Mouse (Mus musculus): Measurements from ENCODE around the gene Slc39a11. TPM values are rescaled to one million over a fixed set of nuclear protein-coding genes. Genes with fewer than 3 reads are reported as not detected.

Slc39a11 gene
- polyA plus RNA-seq, 1 experiment from 2014 or later: 42.2 TPM

DNA sequence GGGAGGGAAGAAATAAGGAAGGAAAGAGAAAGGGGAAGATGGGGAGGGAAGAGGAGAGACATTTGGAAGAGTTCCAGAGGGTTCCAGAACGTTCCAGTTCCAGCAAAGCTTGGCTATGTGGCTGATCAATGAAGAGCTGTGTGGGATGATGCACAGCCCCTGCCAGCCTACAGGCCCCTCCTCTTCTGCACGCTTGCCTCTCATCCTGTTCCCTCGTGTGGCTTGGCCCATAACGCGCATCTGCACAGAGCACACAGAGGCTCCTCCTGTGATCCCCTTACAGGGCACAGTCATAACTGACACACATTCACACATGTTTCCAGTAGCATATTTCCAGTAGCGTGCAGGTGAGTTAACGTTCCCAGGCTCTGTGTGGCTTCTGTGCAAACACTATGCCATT lies 139.6 kb downstream of the Slc39a11 start:
- Histone ChIP-seq H3K9ac (replicated peaks) (no peak overlapping the region), H3K27me3 (no peaks in the 10 kb centered on the region), H3K9me3 (no peaks in the 10 kb centered on the region), H3K27ac (replicated peaks) (no peak overlapping the region; the same call in 1 of the 2 replicates), H3K36me3 (no peaks in the 10 kb centered on the region), H3K4me3 (no peak overlapping the region), H3K4me1 (peaks cover 30% of the 10 kb centered on the region), H3K4me2 (replicated peaks) (no peak overlapping the region)
- no peak for ATAC-seq (replicated peaks)
- 59% methylated on average over 7 of the region's 7 CpGs for WGBS

DNA sequence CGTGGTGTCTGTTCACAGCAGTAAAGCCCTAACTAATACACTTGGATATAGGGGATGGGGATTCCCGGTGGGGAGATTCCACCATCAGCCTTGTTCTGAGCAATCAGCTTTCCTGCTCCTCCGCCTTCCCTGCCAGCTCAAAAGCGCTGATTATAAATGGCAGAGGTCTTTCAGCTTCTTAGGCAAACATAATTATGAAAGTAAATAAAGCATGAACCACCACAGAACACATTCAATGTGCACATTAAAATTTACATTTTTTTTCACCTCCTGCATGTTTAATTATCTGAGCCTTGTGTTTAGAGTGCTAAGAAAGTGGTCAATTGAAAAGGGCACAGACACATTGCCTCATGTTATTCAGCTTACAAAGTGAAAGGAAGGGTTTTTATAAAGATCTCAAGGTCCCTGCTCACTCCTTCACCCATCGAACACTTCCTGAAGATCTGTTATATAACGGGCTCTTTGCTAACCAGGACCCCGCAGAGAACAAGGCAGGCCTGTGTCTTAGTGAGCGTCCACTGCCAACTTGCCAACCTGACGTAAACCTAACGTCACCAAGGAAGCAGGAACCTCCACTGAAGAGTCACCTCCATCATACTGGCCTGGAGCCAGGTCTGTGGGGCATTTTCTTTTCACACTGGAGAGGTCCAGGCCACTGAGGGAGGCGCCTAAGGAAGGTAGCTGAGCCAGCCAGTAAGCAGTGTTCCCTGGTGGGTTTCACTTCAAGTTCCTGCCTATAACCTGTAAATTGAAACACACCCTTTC lies 142.0 kb downstream of the Slc39a11 start:
- Histone ChIP-seq H3K9ac (replicated peaks) (no peak overlapping the region), H3K4me1 (peaks cover 22% of the 10 kb centered on the region), H3K9me3 (no peaks in the 10 kb centered on the region), H3K36me3 (no peaks in the 10 kb centered on the region), H3K27ac (replicated peaks) (peak overlapping the region; percentile 55), H3K4me2 (replicated peaks) (no peak overlapping the region), H3K27me3 (no peaks in the 10 kb centered on the region), H3K4me3 (no peak overlapping the region)
- WGBS: 15% methylated on average over 11 of the region's 11 CpGs
- peak; percentile 68 for ATAC-seq (replicated peaks)

DNA sequence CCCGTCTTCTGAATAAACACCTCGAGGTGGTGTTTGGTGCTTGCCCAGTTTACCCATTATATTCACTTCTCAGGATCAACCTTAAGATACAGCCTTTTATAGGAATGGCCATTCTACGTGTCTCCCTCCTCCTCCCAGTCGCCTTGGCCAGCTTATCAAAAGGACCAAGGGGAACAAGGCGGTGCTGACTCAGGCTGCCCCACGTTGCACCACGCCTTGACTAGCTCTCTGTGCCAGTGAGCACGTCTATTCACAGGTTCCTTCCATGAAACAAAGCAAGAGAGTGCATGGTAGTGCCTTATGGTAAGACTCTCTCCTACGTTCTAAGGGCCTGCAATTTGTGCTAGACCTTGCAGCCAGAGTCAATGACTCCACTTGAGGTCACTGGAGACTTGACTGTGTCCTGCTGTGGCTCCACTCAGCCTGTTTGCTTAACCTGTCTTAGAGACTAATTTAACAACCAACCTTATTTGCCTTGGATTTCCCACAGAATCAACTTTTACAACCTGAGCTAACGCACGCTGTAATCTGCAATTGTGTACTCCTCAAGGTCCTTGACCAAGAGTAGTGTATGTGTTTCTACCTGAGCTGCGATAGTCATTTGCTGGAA lies 144.2 kb downstream of the Slc39a11 start:
- no peak overlapping the region for H3K9ac ChIP-seq (replicated peaks)
- H3K27ac ChIP-seq (replicated peaks): no peak overlapping the region
- no peak overlapping the region for H3K4me3 ChIP-seq
- no peak overlapping the region for H3K4me2 ChIP-seq (replicated peaks)
- peaks cover 19% of the 10 kb centered on the region for H3K4me1 ChIP-seq
- no peaks in the 10 kb centered on the region for H3K9me3 ChIP-seq
- no peaks in the 10 kb centered on the region for H3K36me3 ChIP-seq
- WGBS: 90% methylated on average over 12 of the region's 12 CpGs
- H3K27me3 ChIP-seq: no peaks in the 10 kb centered on the region
- ATAC-seq (replicated peaks): no peak

DNA sequence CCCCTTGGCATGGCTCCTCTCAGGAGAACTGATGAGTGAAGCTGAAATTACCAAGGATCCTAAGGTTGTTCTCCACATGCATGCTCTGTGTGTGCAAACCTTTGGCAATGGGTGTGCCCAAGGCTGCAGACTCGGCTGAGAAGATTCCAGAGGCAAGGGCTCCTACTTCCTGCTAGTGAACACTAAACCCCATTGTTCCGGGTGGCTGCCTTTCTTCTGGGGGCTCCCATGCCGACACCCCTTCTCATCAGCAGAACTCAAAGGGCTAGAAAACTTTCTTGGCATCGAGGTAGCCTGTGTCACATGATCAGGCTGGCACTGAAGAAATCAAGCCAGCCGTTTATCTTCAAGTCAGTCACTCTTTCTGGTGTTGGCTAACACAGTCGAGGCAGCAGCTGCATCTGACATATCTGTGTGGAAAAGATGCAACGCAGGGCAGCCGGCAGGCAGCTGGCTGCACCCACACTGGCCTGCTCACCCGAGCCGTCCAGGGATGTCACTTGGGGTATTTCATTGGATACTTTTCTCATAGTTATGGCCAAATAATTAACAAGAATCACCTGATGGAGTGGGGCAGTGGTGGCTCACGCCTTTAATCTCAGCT lies 145.3 kb downstream of the Slc39a11 start:
- Histone ChIP-seq H3K27ac (replicated peaks) (no peak overlapping the region), H3K9me3 (no peaks in the 10 kb centered on the region), H3K9ac (replicated peaks) (no peak overlapping the region), H3K4me3 (no peak overlapping the region), H3K36me3 (no peaks in the 10 kb centered on the region), H3K4me2 (replicated peaks) (no peak overlapping the region), H3K4me1 (peaks cover 20% of the 10 kb centered on the region), H3K27me3 (no peaks in the 10 kb centered on the region)
- WGBS: 55% methylated on average over 11 of the region's 11 CpGs
- ATAC-seq (replicated peaks): no peak

DNA sequence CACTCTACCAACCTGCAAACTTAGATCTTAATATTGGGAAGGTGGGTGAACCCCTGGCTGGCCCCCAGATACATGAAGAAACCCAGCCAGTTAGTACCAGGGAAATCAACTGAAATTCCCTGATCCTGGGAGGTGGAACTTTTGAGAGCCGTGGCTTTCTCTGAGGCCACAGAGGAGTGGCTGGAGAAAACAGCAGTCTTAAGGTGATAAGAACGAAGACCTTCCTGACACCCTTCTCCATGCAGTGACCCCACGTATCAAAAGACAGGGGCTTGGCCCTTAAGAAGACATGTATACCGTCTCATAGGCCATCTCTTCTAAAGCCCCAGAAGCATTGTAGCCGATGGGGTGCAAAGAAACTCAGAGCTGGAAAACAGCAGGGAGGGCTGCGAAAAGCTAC lies 146.9 kb downstream of the Slc39a11 start:
- ATAC-seq (replicated peaks): no peak
- WGBS: 81% methylated on average over 6 of the region's 6 CpGs
- no peak overlapping the region for H3K9ac ChIP-seq (replicated peaks)

DNA sequence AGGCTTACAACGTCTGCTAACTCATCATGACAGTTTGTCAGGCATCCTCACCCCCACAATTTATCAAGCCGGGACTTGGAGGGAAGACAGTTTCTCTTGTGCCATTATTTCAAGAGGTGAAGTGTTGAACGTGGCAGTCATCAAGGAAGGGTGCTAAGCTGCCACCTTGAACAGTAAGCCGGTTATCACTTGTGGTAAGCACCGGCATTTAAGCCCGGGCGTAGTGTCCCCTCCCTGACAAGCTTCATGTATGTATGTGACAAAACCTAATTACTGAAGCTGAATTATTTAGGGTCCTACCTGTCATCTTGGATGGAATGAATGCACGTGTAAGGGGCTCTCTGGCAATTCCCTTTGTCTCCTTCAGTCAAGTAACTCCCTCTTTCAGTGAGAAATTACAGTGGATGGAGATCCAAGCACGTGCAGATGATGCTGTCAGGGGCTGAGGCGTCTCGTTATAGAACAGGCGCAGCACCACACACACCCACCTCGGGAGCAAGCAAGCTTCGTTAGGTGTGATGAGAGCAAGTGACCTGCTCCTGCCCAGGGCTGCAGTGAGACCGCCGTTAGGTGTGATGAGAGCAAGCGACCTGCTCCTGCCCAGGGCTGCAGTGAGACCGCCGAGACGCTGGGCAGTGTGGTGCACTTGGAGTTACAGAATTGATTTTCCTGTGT lies 149.1 kb downstream of the Slc39a11 start:
- H3K9ac ChIP-seq (replicated peaks): no peak overlapping the region
- peaks cover 10% of the 10 kb centered on the region; the same call in 1 of the 2 replicates for H3K4me1 ChIP-seq
- no peaks in the 10 kb centered on the region for H3K36me3 ChIP-seq
- H3K4me2 ChIP-seq (replicated peaks): no peak overlapping the region
- no peaks in the 10 kb centered on the region for H3K9me3 ChIP-seq
- peak overlapping the region; percentile 32 for H3K27ac ChIP-seq (replicated peaks)
- no peak overlapping the region for H3K4me3 ChIP-seq
- peak; percentile 65; the same call in 1 of the 2 replicates for ATAC-seq (replicated peaks)
- 51% methylated on average over 20 of the region's 20 CpGs for WGBS
- H3K27me3 ChIP-seq: no peaks in the 10 kb centered on the region

More for the DNA sequence above, 146.9 kb downstream of the Slc39a11 start:
- Histone ChIP-seq H3K4me1 (peaks cover 14% of the 10 kb centered on the region), H3K4me2 (replicated peaks) (no peak overlapping the region), H3K27me3 (no peaks in the 10 kb centered on the region), H3K4me3 (no peak overlapping the region), H3K9me3 (no peaks in the 10 kb centered on the region), H3K27ac (replicated peaks) (no peak overlapping the region), H3K36me3 (no peaks in the 10 kb centered on the region)

DNA sequence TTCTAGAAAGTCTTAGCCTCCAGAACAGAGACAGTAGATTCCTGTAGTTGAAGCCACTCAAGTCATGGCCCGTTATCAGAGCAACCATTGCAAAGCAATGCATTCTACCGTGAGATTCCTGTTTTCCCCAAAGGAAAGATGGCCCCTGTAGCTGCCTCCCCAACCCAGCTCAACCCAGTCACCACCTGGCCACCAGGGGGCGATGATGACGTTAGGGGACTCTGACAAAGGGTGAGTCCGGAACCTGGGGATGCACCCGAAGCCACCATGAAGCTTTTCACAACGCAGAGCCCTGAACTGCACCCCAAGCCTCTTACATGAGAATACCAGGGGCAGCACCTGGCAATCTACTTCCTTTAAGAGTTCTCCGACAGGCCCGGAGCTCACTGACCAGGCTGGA lies 151.0 kb downstream of the Slc39a11 start:
- H3K27ac ChIP-seq (replicated peaks): no peak overlapping the region
- H3K4me3 ChIP-seq: no peak overlapping the region
- H3K4me2 ChIP-seq (replicated peaks): no peak overlapping the region
- no peaks in the 10 kb centered on the region for H3K27me3 ChIP-seq
- no peaks in the 10 kb centered on the region for H3K36me3 ChIP-seq
- peaks cover 10% of the 10 kb centered on the region; the same call in 1 of the 2 replicates for H3K4me1 ChIP-seq
- H3K9me3 ChIP-seq: no peaks in the 10 kb centered on the region
- WGBS: 67% methylated on average over 9 of the region's 9 CpGs
- no peak for ATAC-seq (replicated peaks)
- H3K9ac ChIP-seq (replicated peaks): no peak overlapping the region

DNA sequence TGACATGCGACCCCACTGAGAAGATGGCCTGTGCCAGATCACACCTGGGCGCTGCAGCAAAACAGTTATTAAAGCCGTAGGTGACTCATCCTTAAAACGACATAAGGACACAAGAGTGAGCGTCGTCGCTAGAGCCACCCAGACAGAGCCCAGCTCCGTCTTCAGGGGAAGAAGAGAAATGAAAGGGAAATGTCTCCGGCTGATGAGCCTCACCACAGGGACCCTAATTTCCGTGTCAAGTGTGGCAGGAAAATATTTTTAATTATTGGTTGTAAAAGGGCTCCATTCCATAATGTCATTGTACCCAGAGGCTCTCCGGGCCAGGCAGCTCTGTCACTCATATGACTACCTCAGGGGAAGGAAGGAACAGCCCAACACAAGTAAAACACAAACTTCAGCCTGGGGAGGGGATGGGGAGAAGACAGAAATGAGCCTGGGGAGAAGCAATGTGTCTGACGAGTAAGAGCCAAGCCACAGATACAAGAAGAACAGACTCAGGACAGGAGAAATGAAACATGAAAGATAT lies 155.8 kb downstream of the Slc39a11 start:
- WGBS: 62% methylated on average over 12 of the region's 12 CpGs
- Histone ChIP-seq H3K27ac (replicated peaks) (peak overlapping the region; percentile 9; the same call in 1 of the 2 replicates), H3K4me1 (no peaks in the 10 kb centered on the region), H3K36me3 (no peaks in the 10 kb centered on the region), H3K9me3 (no peaks in the 10 kb centered on the region), H3K27me3 (no peaks in the 10 kb centered on the region), H3K4me3 (no peak overlapping the region), H3K9ac (replicated peaks) (no peak overlapping the region), H3K4me2 (replicated peaks) (no peak overlapping the region)
- peak; percentile 53; the same call in 1 of the 2 replicates for ATAC-seq (replicated peaks)

DNA sequence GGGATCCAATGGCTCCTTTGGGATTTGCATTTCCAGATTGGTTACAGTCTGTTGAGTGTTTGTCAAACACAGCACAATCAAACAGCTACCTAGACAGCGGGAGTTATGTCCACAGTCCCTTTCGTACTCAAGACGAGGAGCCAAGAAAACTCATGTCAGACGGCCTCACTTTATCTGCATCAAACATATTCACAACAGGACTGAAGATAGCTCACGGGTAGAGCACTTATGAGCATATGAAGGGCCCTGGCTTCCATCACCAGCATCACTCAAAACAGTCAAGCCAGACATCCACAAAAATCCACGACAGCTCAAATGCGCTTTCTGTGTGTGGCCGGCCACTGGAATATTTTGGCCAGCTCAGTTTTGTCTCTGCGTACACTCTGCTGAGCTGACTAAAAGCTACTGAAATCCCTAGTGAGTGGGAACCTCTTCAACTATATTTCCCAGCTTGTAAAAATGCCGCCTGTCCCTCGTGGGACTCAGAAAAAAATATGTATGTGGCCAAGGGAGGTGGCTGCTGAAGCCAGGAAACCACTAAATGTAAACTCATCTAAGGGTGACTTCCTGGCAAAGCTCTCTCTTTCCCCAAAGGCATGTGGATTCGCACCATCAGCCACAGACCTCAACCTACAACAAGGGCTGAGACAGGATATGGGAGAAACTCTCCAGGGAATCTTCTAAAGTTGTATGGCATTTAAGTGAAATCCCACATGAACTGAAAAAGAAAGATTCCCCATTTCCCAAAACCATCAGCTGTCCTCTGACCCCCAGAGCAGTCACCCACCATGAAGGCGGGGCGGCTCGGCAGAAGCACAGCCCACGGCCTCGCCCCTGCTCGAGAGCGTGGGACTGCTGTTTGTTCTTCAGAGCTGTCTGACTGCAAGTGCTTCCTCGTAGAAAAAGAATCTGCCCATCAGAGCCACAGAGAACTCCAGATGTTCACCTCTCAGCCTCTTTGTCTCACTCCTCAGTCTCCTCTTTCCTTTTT lies 159.1 kb downstream of the Slc39a11 start:
- H3K4me3 ChIP-seq: no peak overlapping the region
- H3K4me2 ChIP-seq (replicated peaks): no peak overlapping the region
- no peaks in the 10 kb centered on the region for H3K9me3 ChIP-seq
- 88% methylated on average over 20 of the region's 20 CpGs for WGBS
- no peak overlapping the region for H3K9ac ChIP-seq (replicated peaks)
- no peak overlapping the region for H3K27ac ChIP-seq (replicated peaks)
- H3K4me1 ChIP-seq: 0 out of 2 replicates have a peak, but pooled peaks cover 5% of the 10 kb centered on the region
- ATAC-seq (replicated peaks): no peak
- no peaks in the 10 kb centered on the region for H3K36me3 ChIP-seq
- no peaks in the 10 kb centered on the region for H3K27me3 ChIP-seq

DNA sequence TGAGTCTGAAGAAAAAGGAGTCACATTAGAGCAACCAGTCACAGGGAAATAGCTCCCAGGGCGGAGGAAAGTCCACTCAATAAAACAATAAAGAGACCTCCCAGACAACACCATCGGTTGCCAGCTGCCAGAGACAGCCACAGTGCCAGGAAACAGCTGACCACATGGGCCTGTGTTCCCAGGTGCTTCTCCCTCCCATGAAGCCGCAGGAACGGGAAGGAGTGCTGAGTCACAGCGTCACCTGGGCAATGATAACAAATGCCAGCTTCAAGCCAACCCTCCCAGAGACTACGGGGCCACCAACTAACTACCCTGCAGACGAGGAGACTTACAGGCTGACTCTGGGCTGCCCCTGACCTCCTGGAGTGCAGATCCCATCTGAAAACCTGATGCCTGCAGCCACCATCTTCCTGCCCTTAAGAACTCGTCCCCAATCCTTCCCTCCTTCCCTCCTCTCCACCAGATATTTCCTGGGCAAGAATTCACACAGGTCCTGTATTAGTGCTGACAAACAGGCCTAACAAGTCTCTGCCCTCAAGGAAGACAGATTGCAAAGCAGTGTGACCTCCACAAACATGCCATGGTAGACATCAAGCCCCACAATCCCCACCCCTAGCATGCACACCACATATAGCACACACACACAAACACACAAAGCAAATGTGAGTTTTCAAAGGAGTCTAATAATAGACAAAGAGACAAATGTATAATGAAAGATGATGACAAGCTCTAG lies 162.1 kb downstream of the Slc39a11 start:
- Histone ChIP-seq H3K27me3 (no peaks in the 10 kb centered on the region), H3K36me3 (no peaks in the 10 kb centered on the region), H3K4me1 (0 out of 2 replicates have a peak, but pooled peaks cover 5% of the 10 kb centered on the region), H3K4me2 (replicated peaks) (no peak overlapping the region), H3K9me3 (no peaks in the 10 kb centered on the region), H3K9ac (replicated peaks) (no peak overlapping the region), H3K27ac (replicated peaks) (no peak overlapping the region), H3K4me3 (no peak overlapping the region)
- WGBS: 67% methylated on average over 8 of the region's 8 CpGs
- no peak for ATAC-seq (replicated peaks)

Measured in forebrain, embryonic 15.5 days (tissue).